Mouse (Mus musculus): ENCODE measurements around the gene Dpp3. TPM values are rescaled to one million over a fixed set of nuclear protein-coding genes. Genes with fewer than 3 reads are reported as not detected.
"Not testable (repeated sequence)": the region's sequence is repeated elsewhere in the genome, so short reads cannot be mapped to it uniquely, and the experiment has no call there.

The Dpp3 gene
- polyA plus RNA-seq, 1 experiment from 2014 or later = 102 TPM

- no peak for DNase-seq (ENCODE audit: low spot score)
These were observed 31.1 kb downstream of the Dpp3 start for GRCm38 (mm10) chr19:4896780-4897520.

GRCm38 (mm10) chr19:4891798-4892197, 36.3 kb downstream of the Dpp3 start:
- DNase-seq (ENCODE audit: low spot score) = no peak

- DNase-seq (ENCODE audit: low spot score) = no peak
These were observed 38.3 kb downstream of the Dpp3 start for GRCm38 (mm10) chr19:4889791-4890190.

GRCm38 (mm10) chr19:4883961-4884360, 44.1 kb downstream of the Dpp3 start:
- DNase-seq (ENCODE audit: low spot score) = no peak

- DNase-seq (ENCODE audit: low spot score) = no peak
These were observed 48.8 kb downstream of the Dpp3 start for GRCm38 (mm10) chr19:4879324-4879703.

- DNase-seq (ENCODE audit: low spot score) = peak; percentile 95
These were observed 49.4 kb downstream of the Dpp3 start, which contains the start of gene Zdhhc24 for GRCm38 (mm10) chr19:4878405-4879323. Gene Zdhhc24 (plus strand): TSS chr19:4878668.

GRCm38 (mm10) chr19:4877785-4878184, 50.3 kb downstream of the Dpp3 start, which contains the start of gene Actn3:
Gene Actn3 (minus strand): TSS chr19:4877909.
- no peak for DNase-seq (ENCODE audit: low spot score)

- DNase-seq (ENCODE audit: low spot score) = no peak
These were observed 51.3 kb downstream of the Dpp3 start for GRCm38 (mm10) chr19:4876755-4877154.

GRCm38 (mm10) chr19:4876241-4876640, 51.8 kb downstream of the Dpp3 start:
- no peak for DNase-seq (ENCODE audit: low spot score)

- DNase-seq (ENCODE audit: low spot score) = not testable (repeated sequence)
These were observed 53.5 kb downstream of the Dpp3 start for GRCm38 (mm10) chr19:4874613-4875012.

- DNase-seq (ENCODE audit: low spot score) = peak; percentile 43
These were observed 62.9 kb downstream of the Dpp3 start for GRCm38 (mm10) chr19:4865147-4865546.

GRCm38 (mm10) chr19:4863048-4863447, 65.0 kb downstream of the Dpp3 start:
- DNase-seq (ENCODE audit: low spot score) = no peak

- DNase-seq (ENCODE audit: low spot score) = no peak
These were observed 69.0 kb downstream of the Dpp3 start for GRCm38 (mm10) chr19:4859081-4859480.

Other genes starting within 250 kb of the Dpp3 start
- 1.9 and 2.8 TPM in 2 replicates for gene Gm960, start 229.6 kb downstream of the Dpp3 start, polyA plus RNA-seq (2015; fragmentation: Nextera tagmentation; extraction: Ambion mirVana)
- 0.09 and 0.13 TPM in 2 replicates for gene Sptbn2, start 217.1 kb downstream of the Dpp3 start, polyA plus RNA-seq (2015; fragmentation: Nextera tagmentation; extraction: Ambion mirVana)
- gene Rbm4b, start 171.8 kb downstream of the Dpp3 start, polyA plus RNA-seq (2015; fragmentation: Nextera tagmentation; extraction: Ambion mirVana) = 39.1 and 49.0 TPM in 2 replicates
- gene Rbm4, start 134.4 kb downstream of the Dpp3 start, polyA plus RNA-seq (2015; fragmentation: Nextera tagmentation; extraction: Ambion mirVana) = 62.0 and 72.5 TPM in 2 replicates
- gene Gm21992, start 116.7 kb downstream of the Dpp3 start, polyA plus RNA-seq (2015; fragmentation: Nextera tagmentation; extraction: Ambion mirVana) = 35.6 and 36.7 TPM in 2 replicates
- 51.4 and 67.4 TPM in 2 replicates for gene Rbm14, start 116.7 kb downstream of the Dpp3 start, polyA plus RNA-seq (2015; fragmentation: Nextera tagmentation; extraction: Ambion mirVana)
- gene Ccs, start 89.0 kb downstream of the Dpp3 start, polyA plus RNA-seq (2015; fragmentation: Nextera tagmentation; extraction: Ambion mirVana) = 41.1 and 43.4 TPM in 2 replicates
- 0.13 TPM in 1 of 2 replicates, not detected in the other for gene Ccdc87, start 88.9 kb downstream of the Dpp3 start, polyA plus RNA-seq (2015; fragmentation: Nextera tagmentation; extraction: Ambion mirVana)
- 11.3 and 12.4 TPM in 2 replicates for gene Ctsf, start 73.2 kb downstream of the Dpp3 start, polyA plus RNA-seq (2015; fragmentation: Nextera tagmentation; extraction: Ambion mirVana)
- 21.4 and 26.6 TPM in 2 replicates for gene Actn3, start 50.4 kb downstream of the Dpp3 start, polyA plus RNA-seq (2015; fragmentation: Nextera tagmentation; extraction: Ambion mirVana)
- gene Zdhhc24, start 49.6 kb downstream of the Dpp3 start, polyA plus RNA-seq (2015; fragmentation: Nextera tagmentation; extraction: Ambion mirVana) = 10.2 and 12.6 TPM in 2 replicates
- gene Bbs1, start 21.7 kb downstream of the Dpp3 start, polyA plus RNA-seq (2015; fragmentation: Nextera tagmentation; extraction: Ambion mirVana) = 1.4 and 2.2 TPM in 2 replicates
- 0.47 and 0.81 TPM in 2 replicates for gene Peli3, start 14.8 kb upstream of the Dpp3 start, polyA plus RNA-seq (2015; fragmentation: Nextera tagmentation; extraction: Ambion mirVana)
- gene Mrpl11, start 33.9 kb upstream of the Dpp3 start, polyA plus RNA-seq (2015; fragmentation: Nextera tagmentation; extraction: Ambion mirVana) = 106 and 107 TPM in 2 replicates
- not detected in 2 replicates for gene Npas4, start 62.0 kb upstream of the Dpp3 start, polyA plus RNA-seq (2015; fragmentation: Nextera tagmentation; extraction: Ambion mirVana)
- gene Slc29a2, start 95.6 kb upstream of the Dpp3 start, polyA plus RNA-seq (2015; fragmentation: Nextera tagmentation; extraction: Ambion mirVana) = 1.5 and 1.7 TPM in 2 replicates
- gene B4gat1, start 110.5 kb upstream of the Dpp3 start, polyA plus RNA-seq (2015; fragmentation: Nextera tagmentation; extraction: Ambion mirVana) = 23.8 and 24.1 TPM in 2 replicates
- 0.94 and 1.3 TPM in 2 replicates for gene AC124502.3, start 110.6 kb upstream of the Dpp3 start, polyA plus RNA-seq (2015; fragmentation: Nextera tagmentation; extraction: Ambion mirVana)
- 66.4 and 67.6 TPM in 2 replicates for gene Brms1, start 113.1 kb upstream of the Dpp3 start, polyA plus RNA-seq (2015; fragmentation: Nextera tagmentation; extraction: Ambion mirVana)
- gene Rin1, start 122.2 kb upstream of the Dpp3 start, polyA plus RNA-seq (2015; fragmentation: Nextera tagmentation; extraction: Ambion mirVana) = 0.84 and 1.1 TPM in 2 replicates
- gene Cd248, start 139.8 kb upstream of the Dpp3 start, polyA plus RNA-seq (2015; fragmentation: Nextera tagmentation; extraction: Ambion mirVana) = 4.1 and 7.1 TPM in 2 replicates
- gene Tmem151a, start 157.2 kb upstream of the Dpp3 start, polyA plus RNA-seq (2015; fragmentation: Nextera tagmentation; extraction: Ambion mirVana) = 0.32 and 0.33 TPM in 2 replicates
- 65.9 and 75.7 TPM in 2 replicates for gene Yif1a, start 160.3 kb upstream of the Dpp3 start, polyA plus RNA-seq (2015; fragmentation: Nextera tagmentation; extraction: Ambion mirVana)
- gene Cnih2, start 170.2 kb upstream of the Dpp3 start, polyA plus RNA-seq (2015; fragmentation: Nextera tagmentation; extraction: Ambion mirVana) = 0.91 and 1.2 TPM in 2 replicates
- 246 and 252 TPM in 2 replicates for gene Rab1b, start 178.8 kb upstream of the Dpp3 start, polyA plus RNA-seq (2015; fragmentation: Nextera tagmentation; extraction: Ambion mirVana)
- 6.6 and 8.7 TPM in 2 replicates for gene Klc2, start 190.3 kb upstream of the Dpp3 start, polyA plus RNA-seq (2015; fragmentation: Nextera tagmentation; extraction: Ambion mirVana)

Measured in thymus, postnatal 0 days (tissue).